Mouse (Mus musculus): Measurements from ENCODE around the gene Slc11a2. TPM values are rescaled to one million over a fixed set of nuclear protein-coding genes. Genes with fewer than 3 reads are reported as not detected.
"Not testable (repeated sequence)": the region's sequence is repeated elsewhere in the genome, so short reads cannot be mapped to it uniquely, and the experiment has no call there.

Slc11a2 gene
- polyA plus RNA-seq, 1 experiment from 2014 or later: 51.2 TPM

DNA sequence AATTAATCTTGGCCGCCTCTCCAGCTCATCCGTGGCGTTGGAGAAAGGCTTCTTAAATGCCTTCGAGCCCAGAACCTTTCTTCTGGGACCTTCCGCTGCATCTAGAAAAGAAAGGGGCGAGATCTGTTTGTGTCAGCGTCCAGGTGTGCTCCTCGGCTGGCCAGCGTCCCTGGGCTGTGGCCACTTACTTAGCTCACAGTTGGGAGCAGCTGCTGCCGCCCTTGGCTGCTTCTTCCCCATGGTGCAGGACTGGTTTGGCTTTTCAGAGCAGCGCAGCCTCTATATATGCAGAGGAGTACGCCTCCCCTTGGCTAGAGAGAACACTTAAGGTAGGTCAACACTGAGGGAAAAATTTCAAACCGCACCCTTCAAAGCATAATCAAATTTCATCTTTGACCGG, 956 bp downstream of the Slc11a2 start:
- no peak for ATAC-seq (replicated peaks; ENCODE audit: low FRiP score)
- Histone ChIP-seq H3K27me3 (replicated peaks; ENCODE audit: control insufficient read depth, insufficient read depth, low read length) (peaks cover 13% of the 10 kb centered on the region), H3K4me3 (ENCODE audit: low read depth, low read length) (peak overlapping the region; percentile 100), H3K4me2 (peak overlapping the region; percentile 100), H3K36me3 (ENCODE audit: control insufficient read depth, insufficient read depth, low read length) (no peaks in the 10 kb centered on the region), H3K4me1 (replicated peaks; ENCODE audit: control insufficient read depth, insufficient read depth, low read length) (peaks cover 32% of the 10 kb centered on the region), H3K9me3 (ENCODE audit: control insufficient read depth, low read length) (no peaks in the 10 kb centered on the region), H3K9ac (ENCODE audit: low read depth, low read length) (peak overlapping the region; percentile 66), H3K27ac (ENCODE audit: low read depth, low read length) (no peak overlapping the region)
- DNase-seq (ENCODE audit: low spot score): no peak
- 5% methylated on average over 14 of the region's 14 CpGs for WGBS

DNA sequence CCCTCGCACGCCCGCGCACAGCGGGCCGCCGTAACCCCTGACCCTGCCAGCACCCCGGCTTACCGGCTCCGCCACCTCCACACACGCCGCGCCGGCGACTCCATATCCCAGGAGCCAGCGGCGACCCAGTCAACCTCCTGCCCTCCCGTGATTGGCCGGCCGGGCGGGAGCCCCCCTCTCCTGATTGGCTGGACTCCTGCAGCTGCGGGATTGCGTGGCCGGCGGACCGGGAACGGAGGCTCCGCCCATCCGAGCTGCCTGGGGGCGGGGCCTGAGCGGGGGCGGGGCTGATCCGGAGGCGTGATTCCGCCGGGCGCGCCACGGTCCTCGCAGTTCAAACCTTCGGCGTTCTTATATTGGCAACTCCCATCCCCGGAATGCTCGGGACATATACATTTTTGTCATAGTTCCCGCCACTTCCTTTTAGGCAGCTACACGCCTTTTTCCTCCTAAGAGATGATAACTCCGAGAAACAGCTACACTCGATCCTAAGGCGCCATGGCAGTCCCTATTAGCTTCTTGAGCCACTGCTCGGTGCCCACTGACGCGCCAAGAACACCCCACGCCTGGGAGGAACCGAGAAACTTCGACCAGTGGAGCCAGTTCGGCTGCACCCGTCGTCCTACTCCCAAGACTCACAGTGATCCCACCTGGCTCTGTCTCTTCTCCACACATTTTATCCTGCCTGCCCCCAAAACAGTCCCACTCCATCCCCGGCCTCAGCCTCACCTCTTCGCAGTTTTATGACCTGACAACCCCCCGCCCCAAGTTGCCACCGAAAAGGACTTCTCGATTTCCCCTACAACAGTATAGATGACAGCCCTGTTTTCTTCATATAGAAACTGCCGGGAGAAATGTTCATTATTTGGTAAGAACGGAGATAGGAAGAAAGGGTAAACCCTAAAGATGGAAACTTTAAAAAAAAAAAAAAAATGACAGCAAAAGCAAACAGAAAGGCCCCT, 1.7 kb downstream of the Slc11a2 start:
- Histone ChIP-seq H3K4me3 (ENCODE audit: low read depth, low read length) (peak overlapping the region; percentile 100), H3K9ac (ENCODE audit: low read depth, low read length) (peak overlapping the region; percentile 98), H3K27me3 (replicated peaks; ENCODE audit: control insufficient read depth, insufficient read depth, low read length) (peaks cover 13% of the 10 kb centered on the region), H3K9me3 (ENCODE audit: control insufficient read depth, low read length) (no peaks in the 10 kb centered on the region), H3K4me1 (replicated peaks; ENCODE audit: control insufficient read depth, insufficient read depth, low read length) (peaks cover 39% of the 10 kb centered on the region), H3K4me2 (peak overlapping the region; percentile 100), H3K36me3 (ENCODE audit: control insufficient read depth, insufficient read depth, low read length) (no peaks in the 10 kb centered on the region), H3K27ac (ENCODE audit: low read depth, low read length) (peak overlapping the region; percentile 99)
- DNase-seq (ENCODE audit: low spot score): peak; percentile 98
- peak; percentile 88 for ATAC-seq (replicated peaks; ENCODE audit: low FRiP score)
- under 1% methylated on average over 62 of the region's 65 CpGs for WGBS

GRCm38 (mm10) chr15:100422476-100422875, 2.4 kb downstream of the Slc11a2 start:
- WGBS: under 1% methylated on average over 42 of the region's 44 CpGs
- Histone ChIP-seq H3K36me3 (ENCODE audit: control insufficient read depth, insufficient read depth, low read length) (no peaks in the 10 kb centered on the region), H3K9ac (ENCODE audit: low read depth, low read length) (peak overlapping the region; percentile 98), H3K27me3 (replicated peaks; ENCODE audit: control insufficient read depth, insufficient read depth, low read length) (peaks cover 13% of the 10 kb centered on the region), H3K4me2 (peak overlapping the region; percentile 100), H3K27ac (ENCODE audit: low read depth, low read length) (peak overlapping the region; percentile 99), H3K4me3 (ENCODE audit: low read depth, low read length) (peak overlapping the region; percentile 100), H3K4me1 (replicated peaks; ENCODE audit: control insufficient read depth, insufficient read depth, low read length) (peaks cover 46% of the 10 kb centered on the region), H3K9me3 (ENCODE audit: control insufficient read depth, low read length) (no peaks in the 10 kb centered on the region)
- ATAC-seq (replicated peaks; ENCODE audit: low FRiP score): no peak
- no peak for DNase-seq (ENCODE audit: low spot score)

- Histone ChIP-seq H3K4me3 (ENCODE audit: low read depth, low read length) (peak within 1 kb of the TSS; percentile 100), H3K9ac (ENCODE audit: low read depth, low read length) (peak within 1 kb of the TSS; percentile 98), H3K4me2 (peak within 1 kb of the TSS; percentile 100), H3K27ac (ENCODE audit: low read depth, low read length) (peak within 1 kb of the TSS; percentile 99), H3K4me1 (replicated peaks; ENCODE audit: control insufficient read depth, insufficient read depth, low read length) (peaks cover 51% of the 10 kb centered on the region), H3K27me3 (replicated peaks; ENCODE audit: control insufficient read depth, insufficient read depth, low read length) (peaks cover 13% of the 10 kb centered on the region)
- 22% methylated on average over 3 of the region's 3 CpGs for WGBS
- not testable (repeated sequence) for H3K9me3 ChIP-seq (ENCODE audit: control insufficient read depth, low read length); ATAC-seq (replicated peaks; ENCODE audit: low FRiP score); DNase-seq (ENCODE audit: low spot score); H3K36me3 ChIP-seq (ENCODE audit: control insufficient read depth, insufficient read depth, low read length)
These were observed 3.1 kb downstream of the Slc11a2 start, which contains the start of gene Gm5475 for GRCm38 (mm10) chr15:100421758-100422197. Gene Gm5475 (plus strand): TSS chr15:100422147.

DNA sequence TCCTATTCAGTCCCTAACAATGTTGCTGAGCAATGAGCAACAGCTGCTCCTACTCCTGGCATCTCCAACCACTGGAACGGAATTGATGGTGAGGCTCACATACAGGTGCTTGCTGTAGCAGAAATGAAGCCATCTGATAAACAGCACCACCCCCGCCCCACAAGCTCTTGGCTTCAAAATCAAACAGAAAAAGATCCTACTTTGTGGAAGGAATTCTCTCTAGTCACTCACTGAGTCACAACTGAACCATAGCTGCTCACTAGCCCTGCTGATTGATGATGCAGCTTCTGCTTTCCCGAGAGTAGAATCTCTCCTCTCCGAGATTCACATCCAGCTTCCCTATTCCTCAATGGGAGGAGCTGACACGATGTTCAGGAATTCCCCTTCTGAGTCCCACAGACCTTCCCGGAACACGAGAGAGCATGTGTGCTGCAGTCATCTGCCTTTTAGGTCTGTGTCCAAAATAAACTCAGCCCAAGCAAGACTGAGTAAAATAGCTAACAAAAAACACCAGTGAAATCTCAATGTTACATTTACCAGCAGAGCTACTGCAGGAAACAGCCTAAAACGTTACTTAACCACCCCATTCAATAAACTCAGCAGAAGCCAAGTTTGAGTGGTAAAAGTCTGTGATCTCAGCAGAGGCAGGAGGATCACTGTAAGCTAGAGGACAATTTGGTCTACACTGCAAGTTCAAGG, 3.7 kb downstream of the Slc11a2 start:
- Histone ChIP-seq H3K4me3 (ENCODE audit: low read depth, low read length) (peak overlapping the region; percentile 100), H3K27ac (ENCODE audit: low read depth, low read length) (peak overlapping the region; percentile 99), H3K36me3 (ENCODE audit: control insufficient read depth, insufficient read depth, low read length) (no peaks in the 10 kb centered on the region), H3K4me1 (replicated peaks; ENCODE audit: control insufficient read depth, insufficient read depth, low read length) (peaks cover 55% of the 10 kb centered on the region), H3K27me3 (replicated peaks; ENCODE audit: control insufficient read depth, insufficient read depth, low read length) (peaks cover 13% of the 10 kb centered on the region), H3K9me3 (ENCODE audit: control insufficient read depth, low read length) (no peaks in the 10 kb centered on the region), H3K9ac (ENCODE audit: low read depth, low read length) (peak overlapping the region; percentile 98), H3K4me2 (peak overlapping the region; percentile 100)
- ATAC-seq (replicated peaks; ENCODE audit: low FRiP score): no peak
- 17% methylated on average over 8 of the region's 8 CpGs for WGBS
- DNase-seq (ENCODE audit: low spot score): no peak

DNA sequence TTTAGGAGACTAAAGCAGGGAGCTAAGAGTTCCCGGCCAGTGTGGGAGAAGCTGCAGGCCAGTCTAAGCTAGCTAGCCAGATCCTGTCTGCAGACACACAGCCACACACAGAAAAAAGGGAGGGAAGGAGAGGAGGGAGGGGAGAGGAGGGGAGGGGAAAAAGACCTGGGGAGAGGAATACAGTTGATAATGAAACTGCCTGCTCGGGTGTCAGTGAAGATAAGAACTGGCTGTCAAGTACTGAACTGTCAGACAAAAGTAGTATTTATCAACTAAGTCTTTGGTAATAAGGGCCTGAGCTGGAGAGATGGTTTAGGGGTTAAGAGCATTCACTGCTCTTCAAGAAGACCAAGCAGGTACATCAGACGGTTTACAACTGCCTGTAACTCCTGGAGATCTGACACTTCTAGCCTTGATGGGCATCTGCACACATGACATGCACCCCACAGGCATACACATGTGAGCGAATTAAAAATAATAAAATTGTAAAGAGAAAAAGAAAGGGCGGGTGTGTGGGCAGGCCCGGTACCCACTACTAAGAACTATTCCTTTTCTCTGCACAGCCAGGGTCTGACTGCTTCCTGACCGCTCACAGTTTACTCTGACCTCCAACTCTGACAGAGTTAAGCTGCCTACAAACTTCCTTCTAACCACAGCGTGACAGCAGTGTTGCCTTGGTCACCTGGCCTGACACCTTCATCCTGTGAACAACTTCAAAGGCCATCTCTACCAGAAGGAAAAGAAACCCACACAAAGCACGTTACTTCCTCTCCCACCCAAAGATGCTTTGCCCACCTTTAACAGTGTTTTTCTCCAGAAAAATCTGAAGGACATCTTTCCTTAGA, 4.7 kb downstream of the Slc11a2 start:
- Histone ChIP-seq H3K36me3 (ENCODE audit: control insufficient read depth, insufficient read depth, low read length) (no peaks in the 10 kb centered on the region), H3K27me3 (replicated peaks; ENCODE audit: control insufficient read depth, insufficient read depth, low read length) (peaks cover 9% of the 10 kb centered on the region), H3K4me1 (replicated peaks; ENCODE audit: control insufficient read depth, insufficient read depth, low read length) (peaks cover 65% of the 10 kb centered on the region), H3K9ac (ENCODE audit: low read depth, low read length) (peak overlapping the region; percentile 98), H3K27ac (ENCODE audit: low read depth, low read length) (peak overlapping the region; percentile 99), H3K9me3 (ENCODE audit: control insufficient read depth, low read length) (no peaks in the 10 kb centered on the region), H3K4me3 (ENCODE audit: low read depth, low read length) (peak overlapping the region; percentile 100), H3K4me2 (peak overlapping the region; percentile 100)
- WGBS: 26% methylated on average over 9 of the region's 9 CpGs
- DNase-seq (ENCODE audit: low spot score) (no peak), ATAC-seq (replicated peaks; ENCODE audit: low FRiP score) (peak; percentile 83)

- peaks cover under 1% of the 10 kb centered on the region; the same call in 1 of the 2 replicates for H3K27me3 ChIP-seq (replicated peaks; ENCODE audit: control insufficient read depth, insufficient read depth, low read length)
- H3K4me3 ChIP-seq (ENCODE audit: low read depth, low read length): peak overlapping the region; percentile 100
- H3K36me3 ChIP-seq (ENCODE audit: control insufficient read depth, insufficient read depth, low read length): no peaks in the 10 kb centered on the region
- peaks cover 69% of the 10 kb centered on the region for H3K4me1 ChIP-seq (replicated peaks; ENCODE audit: control insufficient read depth, insufficient read depth, low read length)
- ATAC-seq (replicated peaks; ENCODE audit: low FRiP score) (peak; percentile 0; the same call in 1 of the 2 replicates), DNase-seq (ENCODE audit: low spot score) (no peak)
- H3K9me3 ChIP-seq (ENCODE audit: control insufficient read depth, low read length): no peaks in the 10 kb centered on the region
- peak overlapping the region; percentile 59 for H3K9ac ChIP-seq (ENCODE audit: low read depth, low read length)
- peak overlapping the region; percentile 99 for H3K27ac ChIP-seq (ENCODE audit: low read depth, low read length)
- H3K4me2 ChIP-seq: peak overlapping the region; percentile 100
- WGBS: 58% methylated on average over 8 of the region's 8 CpGs
These were observed 5.6 kb downstream of the Slc11a2 start for GRCm38 (mm10) chr15:100419311-100419710.
